Mouse (Mus musculus): ENCODE measurements around the gene Lepr. TPM values are rescaled to one million over a fixed set of nuclear protein-coding genes. Genes with fewer than 3 reads are reported as not detected.

Gene Lepr
- polyA plus RNA-seq, 1 experiment from 2014 or later = 1.3 TPM

Other genes with a start within 250 kb of the Lepr start
- gene Dnajc6, start 220.8 kb upstream of the Lepr start, polyA plus RNA-seq (2016; fragmentation: Nextera tagmentation; extraction: Ambion mirVana) = 0.26 and 0.45 TPM in 2 replicates
- gene Leprot, start 69.7 kb upstream of the Lepr start, polyA plus RNA-seq (2016; fragmentation: Nextera tagmentation; extraction: Ambion mirVana) = 78.2 and 80.0 TPM in 2 replicates
- gene B020004J07Rik, start 126.6 kb downstream of the Lepr start, polyA plus RNA-seq (2016; fragmentation: Nextera tagmentation; extraction: Ambion mirVana) = not detected in 2 replicates
- gene C130073F10Rik, start 176.4 kb downstream of the Lepr start, polyA plus RNA-seq (2016; fragmentation: Nextera tagmentation; extraction: Ambion mirVana) = not detected in 2 replicates
- not detected in 2 replicates for gene Gm12800, start 191.7 kb downstream of the Lepr start, polyA plus RNA-seq (2016; fragmentation: Nextera tagmentation; extraction: Ambion mirVana)
- gene Gm12794, start 223.0 kb downstream of the Lepr start, polyA plus RNA-seq (2016; fragmentation: Nextera tagmentation; extraction: Ambion mirVana) = not detected in 2 replicates